Mouse (Mus musculus) limb, embryonic 11.5 days (tissue): Measurements from ENCODE around the gene 2310046K23Rik. TPM values are rescaled to one million over a fixed set of nuclear protein-coding genes. Genes with fewer than 3 reads are reported as not detected.
A peak's percentile ranks its signal among the peaks of the same experiment; 100 is the strongest.
"Not testable (repeated sequence)": the region's sequence is repeated elsewhere in the genome, so short reads cannot be mapped to it uniquely, and the experiment has no call there.

Source experiments
- ATAC-seq: fragments of 200-750 bp; cut with Nextera tagmentation; 2 replicates; pipeline ENCODE4 v1.8.0; 2017; ENCODE audit warnings: low read depth; ENCODE audit not compliant: insufficient number of reproducible peaks, low FRiP score, low TSS enrichment
- DNase-seq: peaks from one replicate; pipeline ENCODE4 v3.0.0-alpha.2; 2015; ENCODE audit warnings: low spot score
- H3K27ac ChIP-seq: fragments of 300-500 bp; sonication (generic); replicated peaks from 2 replicates; pipeline ENCODE4 v1.5.1; 2014; ENCODE audit warnings: low read depth, mild to moderate bottlenecking, low read length
- H3K27me3 ChIP-seq: fragments of 300-500 bp; sonication (generic); 2 replicates; pipeline ENCODE4 v1.6.1; 2014; ENCODE audit warnings: mild to moderate bottlenecking, low read length, mixed read lengths; ENCODE audit not compliant: control insufficient read depth, insufficient read depth
- H3K36me3 ChIP-seq: fragments of 300-500 bp; sonication (generic); 2 replicates; pipeline ENCODE4 v1.6.1; 2014; ENCODE audit warnings: mild to moderate bottlenecking, low read length, moderate library complexity, mixed read lengths; ENCODE audit not compliant: control insufficient read depth, insufficient read depth
- H3K4me1 ChIP-seq: fragments of 300-500 bp; sonication (generic); 2 replicates; pipeline ENCODE4 v1.6.1; 2014; ENCODE audit warnings: low read length, mixed read lengths; ENCODE audit not compliant: control insufficient read depth, insufficient read depth
- H3K4me2 ChIP-seq: fragments of 300-500 bp; sonication (generic); 2 replicates; pipeline ENCODE4 v1.6.1; 2014; ENCODE audit warnings: low read depth, mild to moderate bottlenecking, moderate library complexity; ENCODE audit not compliant: severe bottlenecking
- H3K4me3 ChIP-seq: fragments of 300-500 bp; sonication (generic); 2 replicates; pipeline ENCODE4 v1.5.1; 2014; ENCODE audit warnings: low read depth, low read length
- H3K9ac ChIP-seq: fragments of 300-500 bp; sonication (generic); 2 replicates; pipeline ENCODE4 v1.6.1; 2014; ENCODE audit warnings: mild to moderate bottlenecking, low read length
- H3K9me3 ChIP-seq: fragments of 300-500 bp; sonication (generic); 2 replicates; pipeline ENCODE4 v1.6.1; 2016; ENCODE audit warnings: low read length; ENCODE audit not compliant: control insufficient read depth
- WGBS: fragments of 180-500 bp; shearing (Covaris S2); extraction: QIAGEN DNeasy Blood & Tissue Kit; methylation state at CpG from one replicate; pipeline ENCODE4 v1.1.7; 2014; 5-methylcytosine and 5-hydroxymethylcytosine counted together
- polyA plus RNA-seq: library from polyadenylated mRNA; unstranded; fragments of >200 nt; fragmentation: Nextera tagmentation; extraction: Ambion mirVana; gene quantifications from 2 replicates; pipeline ENCODE4 v1.2.1, GENCODE M21; 2014

2310046K23Rik gene
- polyA plus RNA-seq, 1 experiment from 2014 or later = not detected

GRCm38 (mm10) chr3:92512325-92512724 lies 22.0 kb downstream of the 2310046K23Rik start:
- Histone ChIP-seq H3K9ac (no peak overlapping the region), H3K27me3 (no peaks in the 10 kb centered on the region), H3K4me3 (no peak overlapping the region), H3K27ac (no peak overlapping the region), H3K4me1 (no peaks in the 10 kb centered on the region), H3K9me3 (no peaks in the 10 kb centered on the region), H3K4me2 (no peak overlapping the region), H3K36me3 (no peaks in the 10 kb centered on the region)
- ATAC-seq (no peak), DNase-seq (no peak)

- Histone ChIP-seq H3K36me3 (no peaks in the 10 kb centered on the region), H3K27ac (no peak overlapping the region), H3K9ac (no peak overlapping the region), H3K4me3 (no peak overlapping the region), H3K4me1 (no peaks in the 10 kb centered on the region), H3K27me3 (no peaks in the 10 kb centered on the region), H3K4me2 (no peak overlapping the region), H3K9me3 (no peaks in the 10 kb centered on the region)
- ATAC-seq = no peak
- peak; percentile 30 for DNase-seq
Observed at GRCm38 (mm10) chr3:92510786-92511185, 23.5 kb downstream of the 2310046K23Rik start.

- ATAC-seq (no peak), DNase-seq (no peak)
- Histone ChIP-seq H3K36me3 (no peaks in the 10 kb centered on the region), H3K4me3 (no peak overlapping the region), H3K4me1 (no peaks in the 10 kb centered on the region), H3K4me2 (no peak overlapping the region), H3K27ac (no peak overlapping the region), H3K27me3 (no peaks in the 10 kb centered on the region), H3K9me3 (no peaks in the 10 kb centered on the region), H3K9ac (no peak overlapping the region)
- 94% methylated on average over 1 of the region's 1 CpGs for WGBS
Observed at GRCm38 (mm10) chr3:92508185-92508584, 26.1 kb downstream of the 2310046K23Rik start.

- H3K27me3 ChIP-seq = no peaks in the 10 kb centered on the region
- H3K4me1 ChIP-seq = no peaks in the 10 kb centered on the region
- no peak overlapping the region for H3K4me3 ChIP-seq
- H3K4me2 ChIP-seq = no peak overlapping the region
- H3K27ac ChIP-seq = no peak overlapping the region
- no peak for ATAC-seq
- H3K36me3 ChIP-seq = no peaks in the 10 kb centered on the region
- H3K9ac ChIP-seq = no peak overlapping the region
- DNase-seq = no peak
- no peaks in the 10 kb centered on the region for H3K9me3 ChIP-seq
Observed at GRCm38 (mm10) chr3:92503528-92503927, 30.8 kb downstream of the 2310046K23Rik start.

- H3K27ac ChIP-seq = no peak within 1 kb of the TSS
- H3K4me1 ChIP-seq = no peaks in the 10 kb centered on the region
- WGBS = 89% methylated on average over 1 of the region's 1 CpGs
- no peak for DNase-seq
- H3K4me3 ChIP-seq = no peak within 1 kb of the TSS
- no peaks in the 10 kb centered on the region for H3K27me3 ChIP-seq
- H3K9me3 ChIP-seq = no peaks in the 10 kb centered on the region
- no peak within 1 kb of the TSS for H3K4me2 ChIP-seq
- ATAC-seq = no peak
- H3K36me3 ChIP-seq = no peaks in the 10 kb centered on the region
- no peak within 1 kb of the TSS for H3K9ac ChIP-seq
Observed at GRCm38 (mm10) chr3:92500393-92500792, 33.9 kb downstream of the 2310046K23Rik start, which contains the start of gene Sprr4. Sprr4 (minus strand) TSS chr3:92500493.

GRCm38 (mm10) chr3:92490262-92490661 lies 44.0 kb downstream of the 2310046K23Rik start:
- not testable (repeated sequence) for H3K4me3 ChIP-seq, H3K27me3 ChIP-seq, H3K9ac ChIP-seq, H3K27ac ChIP-seq, H3K4me1 ChIP-seq, ATAC-seq, DNase-seq, H3K4me2 ChIP-seq, H3K36me3 ChIP-seq, H3K9me3 ChIP-seq

- Histone ChIP-seq H3K9me3 (no peaks in the 10 kb centered on the region), H3K27me3 (no peaks in the 10 kb centered on the region), H3K4me2 (no peak overlapping the region), H3K27ac (no peak overlapping the region), H3K9ac (no peak overlapping the region), H3K4me3 (no peak overlapping the region), H3K4me1 (no peaks in the 10 kb centered on the region), H3K36me3 (no peaks in the 10 kb centered on the region)
- DNase-seq (no peak), ATAC-seq (no peak)
- 41% methylated on average over 1 of the region's 1 CpGs for WGBS
Observed at GRCm38 (mm10) chr3:92486307-92486706, 48.0 kb downstream of the 2310046K23Rik start.

- no peak for ATAC-seq
- no peak within 1 kb of the TSS for H3K9ac ChIP-seq
Observed at GRCm38 (mm10) chr3:92485863-92486262, 48.4 kb downstream of the 2310046K23Rik start, which contains the start of gene Sprr1a. Sprr1a (minus strand) TSS chr3:92485895.

More at GRCm38 (mm10) chr3:92485863-92486262, 48.4 kb downstream of the 2310046K23Rik start, which contains the start of gene Sprr1a:
- no peak for DNase-seq
- Histone ChIP-seq H3K36me3 (no peaks in the 10 kb centered on the region), H3K4me2 (no peak within 1 kb of the TSS), H3K27me3 (no peaks in the 10 kb centered on the region), H3K4me3 (no peak within 1 kb of the TSS), H3K27ac (no peak within 1 kb of the TSS), H3K9me3 (no peaks in the 10 kb centered on the region), H3K4me1 (no peaks in the 10 kb centered on the region)
